Mouse (Mus musculus): ENCODE data around the gene Rgs3. TPM values are rescaled to one million over a fixed set of nuclear protein-coding genes. Genes with fewer than 3 reads are reported as not detected.

The Rgs3 gene
- polyA plus RNA-seq, 1 experiment from 2014 or later, result 59.4 TPM

GRCm38 (mm10) chr4:62623251-62624015 lies 63.8 kb downstream of the Rgs3 start:
- 75% methylated on average over 13 of the region's 13 CpGs for WGBS
- no peak for ATAC-seq (ENCODE audit: insufficient number of reproducible peaks, low FRiP score, low TSS enrichment, low read depth)
- Histone ChIP-seq H3K27ac (no peak overlapping the region), H3K27me3 (no peaks in the 10 kb centered on the region), H3K36me3 (no peaks in the 10 kb centered on the region), H3K4me1 (peaks cover 62% of the 10 kb centered on the region), H3K4me3 (no peak overlapping the region), H3K9ac (no peak overlapping the region), H3K9me3 (no peaks in the 10 kb centered on the region), H3K4me2 (no peak overlapping the region)

- H3K36me3 ChIP-seq, result no peaks in the 10 kb centered on the region
- H3K27ac ChIP-seq, result peak overlapping the region; percentile 82
- H3K4me3 ChIP-seq, result no peak overlapping the region
- no peaks in the 10 kb centered on the region for H3K9me3 ChIP-seq
- peaks cover 58% of the 10 kb centered on the region for H3K4me1 ChIP-seq
- no peaks in the 10 kb centered on the region for H3K27me3 ChIP-seq
- ATAC-seq (ENCODE audit: insufficient number of reproducible peaks, low FRiP score, low TSS enrichment, low read depth), result 0 out of 2 replicates have a peak, but pooled peaks have one; percentile 26
- H3K4me2 ChIP-seq, result no peak overlapping the region
- no peak overlapping the region for H3K9ac ChIP-seq
- WGBS, result 37% methylated on average over 15 of the region's 15 CpGs
Measured at GRCm38 (mm10) chr4:62624679-62625450, 65.2 kb downstream of the Rgs3 start.

GRCm38 (mm10) chr4:62625451-62626061 lies 65.9 kb downstream of the Rgs3 start:
- Histone ChIP-seq H3K27ac (peak overlapping the region; percentile 82), H3K4me2 (no peak overlapping the region), H3K4me3 (no peak overlapping the region), H3K27me3 (no peaks in the 10 kb centered on the region), H3K36me3 (no peaks in the 10 kb centered on the region), H3K9me3 (no peaks in the 10 kb centered on the region), H3K9ac (no peak overlapping the region), H3K4me1 (peaks cover 64% of the 10 kb centered on the region)
- no peak for ATAC-seq (ENCODE audit: insufficient number of reproducible peaks, low FRiP score, low TSS enrichment, low read depth)
- 63% methylated on average over 19 of the region's 19 CpGs for WGBS

DNA sequence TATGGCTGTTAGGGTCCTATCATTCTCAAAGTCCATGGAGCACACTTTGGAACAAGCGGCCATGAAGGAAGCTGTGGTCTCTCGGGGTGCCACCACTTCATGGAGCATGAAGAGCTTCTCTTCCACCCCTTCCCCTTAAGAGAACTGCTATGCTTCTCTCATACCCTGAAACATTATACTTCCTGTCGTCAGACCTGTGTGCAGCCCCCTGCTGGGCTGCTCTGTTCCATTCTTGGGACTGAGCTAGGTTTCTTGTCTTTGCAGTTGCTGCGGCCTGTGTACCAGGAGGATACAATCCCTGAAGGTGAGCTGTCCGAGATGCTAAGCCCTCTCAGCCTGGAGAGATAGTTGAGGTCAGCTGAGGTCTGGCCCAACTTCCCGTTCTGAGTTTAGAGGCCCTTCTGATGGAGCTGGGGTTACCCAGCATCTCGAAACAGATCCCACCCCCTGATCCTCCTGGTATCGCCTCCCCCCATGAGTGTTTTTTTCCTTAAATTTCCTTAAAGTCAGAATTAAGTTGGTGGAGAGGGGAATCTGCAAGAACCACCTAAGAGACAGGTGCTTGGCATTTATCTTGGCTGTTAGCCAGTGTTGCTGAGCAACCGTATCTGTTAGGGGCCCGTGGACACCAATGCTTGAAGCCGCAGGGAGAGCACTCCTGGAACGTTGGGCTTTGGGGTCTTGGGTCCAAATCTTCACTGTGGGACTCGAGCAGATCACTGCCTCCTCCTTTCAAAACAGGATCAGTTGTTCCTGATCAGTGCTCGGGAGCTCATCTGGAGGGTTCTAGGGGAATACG lies 66.8 kb downstream of the Rgs3 start:
- Histone ChIP-seq H3K36me3 (no peaks in the 10 kb centered on the region), H3K9me3 (no peaks in the 10 kb centered on the region), H3K27ac (0 out of 2 replicates have a peak overlapping the region, but pooled peaks have one; percentile 17), H3K4me3 (no peak overlapping the region), H3K9ac (no peak overlapping the region), H3K4me2 (no peak overlapping the region), H3K27me3 (no peaks in the 10 kb centered on the region), H3K4me1 (peaks cover 73% of the 10 kb centered on the region)
- WGBS, result 60% methylated on average over 15 of the region's 15 CpGs
- no peak for ATAC-seq (ENCODE audit: insufficient number of reproducible peaks, low FRiP score, low TSS enrichment, low read depth)

DNA sequence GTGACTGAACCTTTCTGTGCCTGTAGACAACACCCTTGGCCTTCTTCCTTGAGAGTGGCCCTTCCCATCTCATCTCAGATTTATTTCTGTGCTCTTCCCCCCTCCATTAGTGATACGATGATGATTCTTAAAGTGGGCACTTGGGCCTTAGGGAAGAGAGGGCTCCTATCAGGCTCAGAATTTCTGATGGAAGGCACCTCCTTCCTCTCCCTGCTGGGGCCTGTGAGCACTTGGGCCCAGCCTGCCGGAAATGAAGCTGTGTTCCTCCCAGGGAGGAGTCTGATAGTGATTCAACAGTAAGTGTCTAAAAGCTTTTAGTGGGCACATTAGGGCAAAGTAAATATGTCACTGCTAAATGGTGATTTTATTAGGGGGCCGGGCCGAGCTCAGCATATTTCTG lies 67.7 kb downstream of the Rgs3 start:
- Histone ChIP-seq H3K27ac (no peak overlapping the region), H3K9me3 (no peaks in the 10 kb centered on the region), H3K9ac (no peak overlapping the region), H3K4me2 (no peak overlapping the region), H3K4me1 (peaks cover 68% of the 10 kb centered on the region), H3K36me3 (no peaks in the 10 kb centered on the region), H3K4me3 (no peak overlapping the region), H3K27me3 (no peaks in the 10 kb centered on the region)
- WGBS, result 49% methylated on average over 4 of the region's 4 CpGs
- no peak for ATAC-seq (ENCODE audit: insufficient number of reproducible peaks, low FRiP score, low TSS enrichment, low read depth)

DNA sequence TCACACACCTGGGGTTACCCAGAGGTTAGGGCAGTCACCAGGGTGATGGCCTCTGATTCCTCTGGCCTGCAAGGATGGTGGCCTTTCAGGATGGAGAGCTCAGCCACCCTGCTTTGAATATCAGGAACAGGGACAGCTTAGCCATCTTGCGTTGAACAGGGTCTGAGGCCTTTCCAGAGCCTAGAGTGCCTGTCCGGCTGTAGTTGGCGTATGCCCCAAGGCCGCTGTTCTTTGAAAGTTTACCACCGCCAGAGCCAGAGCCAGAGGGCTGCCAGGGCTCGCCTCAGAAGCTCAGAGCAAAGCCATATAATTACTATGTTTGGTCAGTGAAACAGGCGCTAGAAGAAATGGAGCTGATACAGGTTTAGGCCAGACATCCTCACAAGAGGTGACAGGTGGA lies 68.9 kb downstream of the Rgs3 start:
- WGBS, result 67% methylated on average over 7 of the region's 7 CpGs
- H3K9me3 ChIP-seq, result no peaks in the 10 kb centered on the region
- no peak overlapping the region for H3K9ac ChIP-seq
- ATAC-seq (ENCODE audit: insufficient number of reproducible peaks, low FRiP score, low TSS enrichment, low read depth), result no peak
- no peak overlapping the region for H3K4me2 ChIP-seq
- no peak overlapping the region for H3K4me3 ChIP-seq
- H3K4me1 ChIP-seq, result peaks cover 63% of the 10 kb centered on the region
- H3K36me3 ChIP-seq, result no peaks in the 10 kb centered on the region
- no peak overlapping the region for H3K27ac ChIP-seq
- no peaks in the 10 kb centered on the region for H3K27me3 ChIP-seq

- no peak overlapping the region for H3K9ac ChIP-seq
- H3K4me2 ChIP-seq, result no peak overlapping the region
- H3K36me3 ChIP-seq, result no peaks in the 10 kb centered on the region
- no peak overlapping the region for H3K27ac ChIP-seq
- ATAC-seq (ENCODE audit: insufficient number of reproducible peaks, low FRiP score, low TSS enrichment, low read depth), result no peak
- peaks cover 66% of the 10 kb centered on the region for H3K4me1 ChIP-seq
- no peak overlapping the region for H3K4me3 ChIP-seq
- H3K9me3 ChIP-seq, result no peaks in the 10 kb centered on the region
- WGBS, result 57% methylated on average over 9 of the region's 9 CpGs
- H3K27me3 ChIP-seq, result no peaks in the 10 kb centered on the region
Measured at GRCm38 (mm10) chr4:62629461-62629860, 69.8 kb downstream of the Rgs3 start.

- H3K36me3 ChIP-seq, result no peaks in the 10 kb centered on the region
- H3K27ac ChIP-seq, result no peak overlapping the region
- ATAC-seq (ENCODE audit: insufficient number of reproducible peaks, low FRiP score, low TSS enrichment, low read depth), result no peak
- peaks cover 62% of the 10 kb centered on the region for H3K4me1 ChIP-seq
- 40% methylated on average over 4 of the region's 4 CpGs for WGBS
- H3K4me2 ChIP-seq, result no peak overlapping the region
- H3K27me3 ChIP-seq, result no peaks in the 10 kb centered on the region
- no peak overlapping the region for H3K4me3 ChIP-seq
- no peaks in the 10 kb centered on the region for H3K9me3 ChIP-seq
- no peak overlapping the region for H3K9ac ChIP-seq
Measured at GRCm38 (mm10) chr4:62629905-62630304, 70.3 kb downstream of the Rgs3 start.

- 87% methylated on average over 4 of the region's 4 CpGs for WGBS
- H3K4me1 ChIP-seq, result peaks cover 39% of the 10 kb centered on the region
- H3K9me3 ChIP-seq, result no peaks in the 10 kb centered on the region
- no peak overlapping the region for H3K27ac ChIP-seq
- no peak overlapping the region for H3K4me3 ChIP-seq
- no peaks in the 10 kb centered on the region for H3K27me3 ChIP-seq
- ATAC-seq (ENCODE audit: insufficient number of reproducible peaks, low FRiP score, low TSS enrichment, low read depth), result no peak
- H3K9ac ChIP-seq, result no peak overlapping the region
- no peak overlapping the region for H3K4me2 ChIP-seq
- H3K36me3 ChIP-seq, result no peaks in the 10 kb centered on the region
Measured at GRCm38 (mm10) chr4:62633243-62633642, 73.6 kb downstream of the Rgs3 start.

DNA sequence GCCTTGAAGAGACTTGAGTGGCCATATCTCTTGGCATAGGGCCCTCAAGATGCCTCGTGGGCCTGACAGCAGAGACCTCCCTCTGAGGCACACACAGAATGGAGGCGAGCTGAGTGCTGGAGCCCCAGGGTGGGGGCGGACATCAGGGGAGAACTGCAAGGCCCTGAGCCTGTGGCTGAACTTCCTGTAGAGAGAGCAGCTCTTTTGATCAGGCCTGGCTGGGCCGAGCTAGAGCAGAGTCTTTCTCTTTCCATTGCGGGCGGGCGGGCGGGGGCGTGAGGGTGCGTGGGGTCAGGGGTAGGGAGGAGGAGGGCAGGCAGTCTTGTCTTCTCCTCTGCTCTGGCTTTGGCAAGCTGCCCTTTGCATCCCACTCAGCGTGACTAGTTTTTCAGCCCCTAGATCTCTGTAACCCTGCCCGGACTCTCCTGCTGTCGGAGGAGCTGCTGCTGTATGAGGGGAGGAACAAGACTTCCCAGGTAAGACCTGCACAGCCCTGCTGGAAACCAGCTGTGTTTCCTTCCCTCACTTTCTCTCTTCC lies 74.5 kb downstream of the Rgs3 start:
- H3K27ac ChIP-seq, result no peak overlapping the region
- no peak overlapping the region for H3K4me3 ChIP-seq
- no peak for ATAC-seq (ENCODE audit: insufficient number of reproducible peaks, low FRiP score, low TSS enrichment, low read depth)
- 36% methylated on average over 11 of the region's 13 CpGs for WGBS
- H3K36me3 ChIP-seq, result no peaks in the 10 kb centered on the region
- no peaks in the 10 kb centered on the region for H3K9me3 ChIP-seq
- H3K4me2 ChIP-seq, result no peak overlapping the region
- no peak overlapping the region for H3K9ac ChIP-seq
- peaks cover 35% of the 10 kb centered on the region for H3K4me1 ChIP-seq
- H3K27me3 ChIP-seq, result no peaks in the 10 kb centered on the region

GRCm38 (mm10) chr4:62634840-62635239 lies 75.2 kb downstream of the Rgs3 start:
- no peaks in the 10 kb centered on the region for H3K36me3 ChIP-seq
- no peak overlapping the region for H3K9ac ChIP-seq
- 70% methylated on average over 2 of the region's 2 CpGs for WGBS
- no peaks in the 10 kb centered on the region for H3K9me3 ChIP-seq
- no peak overlapping the region for H3K4me2 ChIP-seq
- no peak overlapping the region for H3K27ac ChIP-seq
- H3K27me3 ChIP-seq, result no peaks in the 10 kb centered on the region
- no peak overlapping the region for H3K4me3 ChIP-seq
- H3K4me1 ChIP-seq, result peaks cover 31% of the 10 kb centered on the region
- ATAC-seq (ENCODE audit: insufficient number of reproducible peaks, low FRiP score, low TSS enrichment, low read depth), result no peak

All from limb, embryonic 15.5 days (tissue).